Mouse (Mus musculus): ENCODE results near the gene Zbtb17.

DNA sequence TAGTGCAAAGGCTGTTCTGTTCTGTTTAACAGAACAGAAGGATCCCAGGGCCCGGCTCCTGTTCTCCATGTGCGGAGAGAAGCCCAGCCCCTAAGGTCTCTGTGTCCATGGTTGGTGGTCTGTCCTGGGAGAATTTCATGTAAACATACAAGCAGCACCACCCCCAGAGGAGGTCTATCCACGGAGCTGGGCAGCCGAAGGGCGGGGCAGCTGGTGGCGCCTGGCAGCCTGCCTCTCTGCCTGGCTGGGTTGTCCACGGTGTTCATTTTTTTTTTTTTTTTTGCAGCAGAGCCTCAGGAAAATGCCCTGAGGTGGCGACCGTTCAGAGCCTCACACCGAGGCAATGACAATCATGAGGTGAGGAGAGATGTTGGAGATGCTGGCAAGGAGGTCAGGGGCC is 24.1 kb downstream of the Zbtb17 start:
- TF ChIP-seq CTCF (IDR thresholded peaks at IDR 0.05; ENCODE audit: extremely low read depth, insufficient read depth, low read length) (no peak), POLR2A (IDR thresholded peaks at IDR 0.05; ENCODE audit: extremely low read depth, insufficient read depth, low read length) (no peak)

Measured in cortical plate, adult 2 months (tissue).